Mouse (Mus musculus): ENCODE results near the gene Kctd21.

The Kctd21 gene

DNA sequence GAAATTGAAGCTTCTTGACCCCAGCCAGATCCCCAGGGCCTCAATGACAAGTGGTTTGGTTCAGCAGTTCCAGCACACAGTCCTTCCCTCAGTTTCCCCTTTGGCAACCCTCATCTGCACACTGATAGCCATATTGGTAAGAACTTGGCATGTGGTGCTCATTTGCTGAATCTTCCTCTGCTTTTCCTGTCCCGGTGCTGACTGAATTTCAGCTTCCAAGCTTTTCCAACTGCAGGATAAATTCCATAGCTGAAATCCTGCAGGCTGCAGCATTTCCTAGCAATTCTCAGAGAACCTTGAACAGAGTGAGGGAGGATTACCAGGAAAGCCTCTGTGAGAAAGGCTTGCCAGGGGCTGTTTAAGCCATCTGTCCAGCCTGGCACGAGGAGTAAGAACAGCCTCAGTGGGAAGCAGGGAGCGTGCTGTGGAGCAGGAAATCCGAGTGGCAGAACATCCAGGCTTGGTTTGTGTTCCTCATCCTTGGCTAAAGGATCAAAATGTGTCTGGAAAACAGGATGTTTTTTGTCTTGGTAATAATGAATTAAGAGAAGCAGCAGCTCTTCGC, 54.8 kb downstream of the Kctd21 start:
- peak; percentile 88 for DNase-seq (ENCODE audit: low spot score)

DNA sequence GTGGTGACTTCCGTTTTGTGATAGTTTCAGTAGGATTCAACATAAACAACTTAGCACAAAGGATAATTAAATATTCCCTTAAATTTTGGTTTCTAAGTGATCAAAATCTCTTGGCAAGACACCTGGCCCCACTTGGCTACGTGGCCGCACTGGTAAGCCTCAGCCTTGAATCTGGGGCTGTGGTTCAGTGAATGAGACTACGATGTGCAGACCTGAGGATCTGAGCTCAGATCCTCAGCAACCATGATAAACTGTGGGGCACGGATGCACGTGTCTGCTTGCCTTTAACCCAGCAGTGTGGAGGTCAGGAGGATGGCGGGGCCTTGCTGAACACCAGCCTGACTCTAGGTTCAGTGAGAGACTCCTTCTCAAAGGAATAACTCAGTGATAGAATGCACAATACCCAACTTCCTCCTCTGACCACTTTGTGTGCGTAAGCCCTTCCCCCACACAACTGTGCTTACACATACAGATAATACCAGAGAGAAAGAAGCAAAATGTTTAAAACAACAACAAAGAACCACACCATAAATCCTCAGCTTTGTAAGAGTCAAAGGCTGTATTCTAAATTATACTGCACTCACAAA, 55.5 kb downstream of the Kctd21 start:
- no peak for DNase-seq (ENCODE audit: low spot score)

DNA sequence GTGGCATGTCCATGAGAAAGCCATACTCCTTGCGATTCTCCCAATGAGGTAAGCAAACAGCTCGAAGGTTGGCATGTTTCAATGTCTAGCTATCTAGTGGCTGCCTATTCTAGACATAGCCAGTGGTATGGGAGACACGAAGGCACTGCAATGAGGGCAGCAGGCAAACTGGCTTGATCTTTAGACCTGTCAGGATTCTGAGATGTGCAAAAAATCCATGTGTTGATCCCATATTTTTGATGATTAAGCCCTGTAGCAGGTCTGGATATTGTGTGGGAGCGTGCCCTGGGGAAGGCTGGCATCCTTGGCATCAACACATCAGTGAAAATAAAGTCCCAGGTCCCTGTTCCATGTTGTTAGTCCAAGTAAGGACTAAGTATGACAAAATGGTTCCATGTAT, 56.4 kb downstream of the Kctd21 start:
- no peak for DNase-seq (ENCODE audit: low spot score)

DNA sequence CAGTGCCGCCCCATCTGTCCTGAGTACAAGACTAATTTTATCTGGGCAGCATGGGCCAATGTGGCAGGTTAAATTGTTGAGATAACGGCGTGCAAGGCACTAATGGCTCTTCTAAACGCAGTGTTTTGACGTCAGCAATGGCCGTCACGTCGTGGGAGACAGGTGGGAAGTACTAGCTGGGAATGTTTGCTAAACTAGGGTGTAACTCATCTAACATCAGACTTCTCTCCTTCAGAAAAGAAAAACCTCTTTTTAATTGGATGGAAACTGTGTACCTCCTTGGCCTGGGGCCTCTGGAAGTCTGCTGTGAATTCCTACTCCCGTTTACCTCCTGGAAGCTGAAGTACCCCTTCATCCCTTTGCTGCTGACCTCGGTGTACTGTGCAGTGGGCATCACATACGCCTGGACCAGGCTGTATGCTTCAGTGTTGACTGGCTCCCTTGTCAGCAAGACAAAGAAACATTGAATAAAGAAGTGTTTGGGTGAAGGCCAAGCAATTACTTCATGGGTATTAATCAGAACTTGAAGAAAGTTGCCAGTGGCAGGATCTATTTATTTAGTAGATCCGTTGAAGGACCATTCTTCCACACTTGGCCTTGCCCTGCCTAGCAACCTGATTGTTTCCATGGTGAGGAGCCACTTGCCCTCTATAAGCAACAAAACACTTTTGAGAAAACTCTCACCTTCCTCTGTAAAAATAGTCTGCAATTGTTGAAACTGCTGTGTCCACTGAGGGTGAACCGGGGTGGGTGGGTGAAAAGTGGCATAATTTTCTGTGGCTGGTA, 59.4 kb downstream of the Kctd21 start:
- DNase-seq (ENCODE audit: low spot score) = no peak

DNA sequence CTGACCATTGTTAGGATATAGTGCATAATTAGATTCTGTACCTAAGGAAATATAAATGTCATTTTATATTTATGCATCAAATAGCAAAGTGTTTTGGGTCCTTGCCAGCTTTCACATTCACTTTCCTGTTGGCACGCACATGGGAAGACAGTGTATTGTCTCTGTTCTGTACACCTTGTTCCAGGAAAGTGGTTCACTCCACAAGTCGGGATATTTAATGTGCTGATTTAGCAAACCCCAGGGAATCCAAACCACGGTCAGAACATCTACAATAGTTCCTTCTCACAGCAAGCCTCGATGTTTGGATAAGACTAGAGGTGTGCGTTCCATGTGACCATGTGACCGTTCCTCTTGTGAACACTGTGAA, 59.9 kb downstream of the Kctd21 start:
- no peak for DNase-seq (ENCODE audit: low spot score)

DNA sequence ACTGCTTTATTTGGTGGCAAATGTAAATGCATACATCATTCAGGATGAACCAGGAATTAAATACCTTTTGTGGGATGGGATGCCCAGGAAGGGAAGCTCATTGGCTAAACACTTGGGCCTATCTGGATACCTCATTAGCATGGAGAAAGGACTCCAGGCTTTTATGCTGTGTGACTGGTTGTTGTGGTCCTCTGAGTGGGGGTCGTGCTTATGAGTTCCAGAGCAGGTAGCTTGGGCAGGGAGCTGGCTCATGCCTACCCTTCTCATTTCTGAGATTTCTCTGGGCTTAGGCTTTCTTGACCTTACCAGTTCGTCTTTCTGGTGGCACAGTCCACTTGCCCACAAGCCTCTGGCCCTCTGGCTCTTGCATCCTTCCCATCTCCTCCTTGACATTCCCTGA, 62.2 kb downstream of the Kctd21 start:
- no peak for DNase-seq (ENCODE audit: low spot score)

DNA sequence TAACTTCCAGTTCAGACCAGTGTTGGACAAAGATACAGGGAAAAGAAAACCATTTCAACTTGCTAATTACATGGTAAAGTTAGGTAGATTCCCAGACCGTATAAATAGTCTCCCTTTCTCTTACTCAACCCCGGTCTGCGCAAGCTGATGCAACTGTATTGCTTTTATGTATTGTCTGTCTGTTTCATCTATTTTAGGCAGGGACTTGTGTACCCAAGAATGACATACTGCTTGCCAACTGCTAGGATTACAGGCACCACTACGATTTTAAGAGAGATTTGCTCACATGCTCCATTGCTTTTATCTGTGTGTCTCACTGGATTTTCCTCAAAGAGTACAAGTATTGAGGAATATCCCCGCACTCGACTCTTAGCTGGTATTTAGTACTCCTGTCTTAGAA, 66.8 kb downstream of the Kctd21 start:
- no peak for DNase-seq (ENCODE audit: low spot score)

All from layer of hippocampus, adult 11-12 months (tissue).